Mouse (Mus musculus) liver, embryonic 11.5 days (tissue): ENCODE data around the gene Ccdc97. TPM values are rescaled to one million over a fixed set of nuclear protein-coding genes. Genes with fewer than 3 reads are reported as not detected.

Experiments used
- ATAC-seq: fragments of 200-750 bp; cut with Nextera tagmentation; replicated peaks from 2 replicates; pipeline ENCODE4 v1.8.0; 2017; ENCODE audit warnings: moderate number of reproducible peaks, mild to moderate bottlenecking, moderate TSS enrichment, moderate library complexity; ENCODE audit not compliant: low FRiP score
- DNase-seq: peaks from one replicate; pipeline ENCODE4 v3.0.0-alpha.2; 2017; ENCODE audit warnings: low spot score
- H3K27ac ChIP-seq: fragments of 300-500 bp; sonication (generic); 2 replicates; pipeline ENCODE4 v1.5.1; 2014; ENCODE audit warnings: mild to moderate bottlenecking, low read depth, low read length, control low read depth
- H3K27me3 ChIP-seq: fragments of 300-500 bp; sonication (generic); replicated peaks from 2 replicates; pipeline ENCODE4 v1.6.1; 2014; ENCODE audit warnings: low read length, mixed read lengths; ENCODE audit not compliant: control insufficient read depth, insufficient read depth
- H3K36me3 ChIP-seq: fragments of 300-500 bp; sonication (generic); 2 replicates; pipeline ENCODE4 v1.6.1; 2014; ENCODE audit warnings: mild to moderate bottlenecking, low read length, moderate library complexity, mixed read lengths; ENCODE audit not compliant: control insufficient read depth, insufficient read depth
- H3K4me1 ChIP-seq: fragments of 300-500 bp; sonication (generic); replicated peaks from 2 replicates; pipeline ENCODE4 v1.6.1; 2014; ENCODE audit warnings: low read length, mixed read lengths; ENCODE audit not compliant: control insufficient read depth, insufficient read depth
- H3K4me2 ChIP-seq: fragments of 300-500 bp; sonication (generic); 2 replicates; pipeline ENCODE4 v1.6.1; 2014; ENCODE audit warnings: mild to moderate bottlenecking, control low read depth, moderate library complexity
- H3K4me3 ChIP-seq: fragments of 300-500 bp; sonication (generic); 2 replicates; pipeline ENCODE4 v1.5.1; 2014; ENCODE audit warnings: low read depth, low read length, control low read depth
- H3K9ac ChIP-seq: fragments of 300-500 bp; sonication (generic); 2 replicates; pipeline ENCODE4 v1.6.1; 2014; ENCODE audit warnings: low read depth, low read length, control low read depth
- H3K9me3 ChIP-seq: fragments of 300-500 bp; sonication (generic); 2 replicates; pipeline ENCODE4 v1.6.1; 2016; ENCODE audit warnings: low read length, inconsistent platforms, mixed read lengths; ENCODE audit not compliant: control insufficient read depth
- WGBS: fragments of 180-500 bp; shearing (Covaris S2); extraction: QIAGEN DNeasy Blood & Tissue Kit; methylation state at CpG from one replicate; pipeline ENCODE4 v1.1.7; 2014; 5-methylcytosine and 5-hydroxymethylcytosine counted together
- polyA plus RNA-seq: library from polyadenylated mRNA; unstranded; fragments of >200 nt; fragmentation: Nextera tagmentation; extraction: Ambion mirVana; gene quantifications from 2 replicates; pipeline ENCODE4 v1.2.1, GENCODE M21; 2014

Gene Ccdc97
- polyA plus RNA-seq, 1 experiment from 2014 or later = 33.9 TPM

- DNase-seq (no peak), ATAC-seq (no peak)
- H3K27me3 ChIP-seq = no peaks in the 10 kb centered on the region; the same call in 1 of the 2 replicates
- no peak overlapping the region; the same call in 1 of the 2 replicates for H3K9ac ChIP-seq
- peak overlapping the region; percentile 92 for H3K27ac ChIP-seq
- no peaks in the 10 kb centered on the region for H3K9me3 ChIP-seq
- 86% methylated on average over 6 of the region's 6 CpGs for WGBS
- peaks cover 53% of the 10 kb centered on the region for H3K4me1 ChIP-seq
- no peak overlapping the region; the same call in 1 of the 2 replicates for H3K4me2 ChIP-seq
- H3K4me3 ChIP-seq = no peak overlapping the region
- H3K36me3 ChIP-seq = 0 out of 2 replicates have a peak, but pooled peaks cover 2% of the 10 kb centered on the region
Observed at GRCm38 (mm10) chr7:25684659-25685058, 34.2 kb downstream of the Ccdc97 start.

GRCm38 (mm10) chr7:25683474-25684180, 35.3 kb downstream of the Ccdc97 start:
- peak overlapping the region; percentile 58 for H3K9ac ChIP-seq
- 0 out of 2 replicates have a peak, but pooled peaks cover 2% of the 10 kb centered on the region for H3K36me3 ChIP-seq
- peak overlapping the region; percentile 29 for H3K4me3 ChIP-seq
- H3K4me2 ChIP-seq = peak overlapping the region; percentile 60
- no peaks in the 10 kb centered on the region for H3K9me3 ChIP-seq
- peak; percentile 60 for DNase-seq
- peaks cover 50% of the 10 kb centered on the region for H3K4me1 ChIP-seq
- 28% methylated on average over 7 of the region's 7 CpGs for WGBS
- H3K27ac ChIP-seq = peak overlapping the region; percentile 92
- peak; percentile 27 for ATAC-seq
- H3K27me3 ChIP-seq = no peaks in the 10 kb centered on the region; the same call in 1 of the 2 replicates

- H3K27ac ChIP-seq = peak overlapping the region; percentile 96; the same call in 1 of the 2 replicates
- DNase-seq (no peak), ATAC-seq (no peak)
- peak overlapping the region; percentile 81 for H3K4me2 ChIP-seq
- 34% methylated on average over 15 of the region's 15 CpGs for WGBS
- H3K36me3 ChIP-seq = 0 out of 2 replicates have a peak, but pooled peaks cover 2% of the 10 kb centered on the region
- no peaks in the 10 kb centered on the region for H3K27me3 ChIP-seq
- H3K4me3 ChIP-seq = peak overlapping the region; percentile 69
- peaks cover 50% of the 10 kb centered on the region for H3K4me1 ChIP-seq
- peak overlapping the region; percentile 31; the same call in 1 of the 2 replicates for H3K9ac ChIP-seq
- H3K9me3 ChIP-seq = no peaks in the 10 kb centered on the region
Observed at GRCm38 (mm10) chr7:25681341-25682231, 37.3 kb downstream of the Ccdc97 start.

- DNase-seq (peak; percentile 96), ATAC-seq (peak; percentile 93)
- peak within 1 kb of the TSS; percentile 74 for H3K9ac ChIP-seq
- H3K4me1 ChIP-seq = peaks cover 43% of the 10 kb centered on the region
- H3K9me3 ChIP-seq = no peaks in the 10 kb centered on the region
- under 1% methylated on average over 46 of the region's 46 CpGs for WGBS
- H3K4me2 ChIP-seq = peak within 1 kb of the TSS; percentile 81
- 0 out of 2 replicates have a peak, but pooled peaks cover 2% of the 10 kb centered on the region for H3K36me3 ChIP-seq
- peak within 1 kb of the TSS; percentile 96 for H3K27ac ChIP-seq
- H3K4me3 ChIP-seq = peak within 1 kb of the TSS; percentile 69
- peaks cover 3% of the 10 kb centered on the region; the same call in 1 of the 2 replicates for H3K27me3 ChIP-seq
Observed at GRCm38 (mm10) chr7:25680514-25681258, 38.2 kb downstream of the Ccdc97 start, which contains the start of gene B9d2. Gene B9d2 (plus strand): TSS chr7:25680780.

GRCm38 (mm10) chr7:25679971-25680370, 38.9 kb downstream of the Ccdc97 start:
- no peak for ATAC-seq
- peak overlapping the region; percentile 69 for H3K4me3 ChIP-seq
- no peaks in the 10 kb centered on the region for H3K9me3 ChIP-seq
- peak overlapping the region; percentile 96 for H3K27ac ChIP-seq
- no peak for DNase-seq
- peaks cover 38% of the 10 kb centered on the region for H3K4me1 ChIP-seq
- H3K4me2 ChIP-seq = peak overlapping the region; percentile 81
- peak overlapping the region; percentile 54 for H3K9ac ChIP-seq
- peaks cover 10% of the 10 kb centered on the region for H3K27me3 ChIP-seq
- WGBS = 5% methylated on average over 6 of the region's 6 CpGs
- H3K36me3 ChIP-seq = 0 out of 2 replicates have a peak, but pooled peaks cover 2% of the 10 kb centered on the region

- DNase-seq (no peak), ATAC-seq (no peak)
- 90% methylated on average over 7 of the region's 7 CpGs for WGBS
- Histone ChIP-seq H3K27ac (no peak overlapping the region), H3K36me3 (no peaks in the 10 kb centered on the region), H3K9ac (no peak overlapping the region), H3K4me1 (peaks cover 17% of the 10 kb centered on the region), H3K9me3 (peaks cover 2% of the 10 kb centered on the region; the same call in 1 of the 2 replicates), H3K4me2 (no peak overlapping the region), H3K27me3 (peaks cover 26% of the 10 kb centered on the region), H3K4me3 (no peak overlapping the region)
Observed at GRCm38 (mm10) chr7:25677013-25677412, 41.9 kb downstream of the Ccdc97 start.

- no peak overlapping the region for H3K27ac ChIP-seq
Observed at GRCm38 (mm10) chr7:25676085-25676781, 42.7 kb downstream of the Ccdc97 start.

More at GRCm38 (mm10) chr7:25676085-25676781, 42.7 kb downstream of the Ccdc97 start:
- no peak overlapping the region for H3K4me2 ChIP-seq
- DNase-seq (no peak), ATAC-seq (no peak)
- H3K4me1 ChIP-seq = peaks cover 12% of the 10 kb centered on the region
- H3K27me3 ChIP-seq = peaks cover 26% of the 10 kb centered on the region
- no peak overlapping the region for H3K9ac ChIP-seq
- no peak overlapping the region for H3K4me3 ChIP-seq
- no peaks in the 10 kb centered on the region for H3K36me3 ChIP-seq
- H3K9me3 ChIP-seq = peaks cover 2% of the 10 kb centered on the region; the same call in 1 of the 2 replicates
- 80% methylated on average over 15 of the region's 15 CpGs for WGBS
